Mouse (Mus musculus) lung, adult 2 months (tissue): Measurements from ENCODE around the gene Zbtb46.

Experiments used
- CTCF ChIP-seq: fragments of 200-500 bp; IDR thresholded peaks from 2 replicates; pipeline ENCODE4 v1.5.1; 2011; ENCODE audit warnings: mild to moderate bottlenecking, low read length, control low read depth; ENCODE audit not compliant: insufficient read depth
- POLR2A ChIP-seq: fragments of 200-500 bp; IDR thresholded peaks from 2 replicates; pipeline ENCODE4 v1.6.1; 2011; ENCODE audit warnings: low read depth, mild to moderate bottlenecking, control low read depth, low read length, borderline replicate concordance; ENCODE audit errors: extremely low read depth

- TF ChIP-seq POLR2A (no peak), CTCF (no peak)
Observed at GRCm38 (mm10) chr2:181484456-181485233, 25.4 kb upstream of the Zbtb46 start.
